Mouse (Mus musculus): ENCODE results near the gene Ubac2.

GRCm38 (mm10) chr14:121994846-121995556, 116.6 kb downstream of the Ubac2 start:
- TF ChIP-seq GATA1 (IDR thresholded peaks at IDR 0.05; ENCODE audit: low read length) (no peak), TAL1 (IDR thresholded peaks at IDR 0.05; ENCODE audit: low read length) (no peak)
